ENCODE assay signal across 13 mouse cellular contexts in the genomic region with DNA sequence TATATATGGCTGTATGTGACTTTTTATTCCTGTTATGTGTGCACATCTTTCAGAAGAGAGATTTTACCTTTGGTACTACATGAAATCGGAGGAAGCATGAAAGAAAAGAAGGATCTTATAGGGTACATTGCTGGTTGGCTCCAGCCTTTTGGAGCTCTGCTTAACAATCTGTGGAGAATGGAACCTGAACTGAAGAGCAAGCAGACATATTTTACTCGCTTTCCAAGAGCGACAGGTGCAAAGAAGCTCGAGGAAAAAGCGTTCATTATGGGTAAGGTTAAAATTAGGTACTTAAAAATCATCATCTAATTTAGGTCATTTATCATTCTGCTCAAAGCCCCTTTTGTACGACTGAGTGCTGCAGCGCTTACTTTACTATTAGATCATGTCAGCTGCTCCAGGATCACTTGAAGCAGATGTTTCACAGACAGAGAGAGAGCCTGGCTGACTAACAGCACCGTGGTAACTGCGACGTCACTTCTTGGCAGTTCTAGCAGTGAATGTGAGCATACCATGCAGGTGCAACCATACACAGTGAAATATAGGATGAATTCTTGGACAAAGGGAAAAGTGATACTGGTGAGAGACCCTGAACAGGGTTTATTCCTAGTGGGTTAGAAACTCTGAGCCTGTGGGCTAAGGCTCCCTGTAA.
A peak's percentile ranks its signal among the peaks of the same experiment; 100 is the strongest.
DNase-seq lines count a peak whose midpoint lies in the region; ATAC-seq lines count a peak whose summit lies in the region.
"Had no signal": no experiment of that assay in that cellular context is flagged by ENCODE, and none has a peak within 500 bp of the region (broad histone marks: within the 10 kb centered on the region; RNA-seq: fewer than 3 reads in every experiment).

No protein-coding gene starts in this region.

- H3K4me2 ChIP-seq in embryonic facial prominence, embryonic 14.5 days (ENCODE audit: low read depth, low read length) = 0 out of 2 replicates have a peak overlapping the region, but pooled peaks have one; percentile 10
- peak overlapping the region; percentile 14; the same call in 1 of the 2 replicates for H3K4me2 ChIP-seq in hindbrain, embryonic 15.5 days
- peak overlapping the region; percentile 33 for H3K4me2 ChIP-seq in neural tube, embryonic 15.5 days
- no peak overlapping the region for H3K4me2 ChIP-seq in kidney, embryonic 14.5 days (replicated peaks; ENCODE audit: low read depth, low read length)

- H3K27ac ChIP-seq in embryonic facial prominence, embryonic 14.5 days (replicated peaks; ENCODE audit: low read depth, low read length) = no peak overlapping the region
- H3K27ac ChIP-seq in hindbrain, embryonic 15.5 days (replicated peaks) = no peak overlapping the region
- H3K27ac ChIP-seq in neural tube, embryonic 15.5 days (replicated peaks) = no peak overlapping the region
- H3K27ac ChIP-seq in kidney, embryonic 14.5 days (ENCODE audit: low read depth, low read length) = no peak overlapping the region

- peak; percentile 88 for ATAC-seq in embryonic facial prominence, embryonic 14.5 days (ENCODE audit: low read depth)
- ATAC-seq in hindbrain, embryonic 15.5 days (ENCODE audit: low FRiP score, low read depth) = peak; percentile 68; the same call in 1 of the 2 replicates
- peak; percentile 77; the same call in 1 of the 2 replicates for ATAC-seq in neural tube, embryonic 15.5 days (ENCODE audit: low FRiP score)
- no peak for ATAC-seq in kidney, embryonic 14.5 days (ENCODE audit: low FRiP score, low TSS enrichment)

- H3K36me3 ChIP-seq in embryonic facial prominence, embryonic 14.5 days (ENCODE audit: control insufficient read depth, insufficient read depth, low read length) = no peaks in the 10 kb centered on the region
- H3K36me3 ChIP-seq in hindbrain, embryonic 15.5 days = no peaks in the 10 kb centered on the region
- H3K36me3 ChIP-seq in neural tube, embryonic 15.5 days = no peaks in the 10 kb centered on the region
- no peaks in the 10 kb centered on the region for H3K36me3 ChIP-seq in kidney, embryonic 14.5 days (ENCODE audit: control insufficient read depth, insufficient read depth, low read length)

- H3K4me1 ChIP-seq in embryonic facial prominence, embryonic 14.5 days (ENCODE audit: control insufficient read depth, insufficient read depth, low read length) = peaks cover 9% of the 10 kb centered on the region
- no peaks in the 10 kb centered on the region for H3K4me1 ChIP-seq in hindbrain, embryonic 15.5 days (replicated peaks)
- no peaks in the 10 kb centered on the region for H3K4me1 ChIP-seq in neural tube, embryonic 15.5 days
- no peaks in the 10 kb centered on the region for H3K4me1 ChIP-seq in kidney, embryonic 14.5 days (ENCODE audit: control insufficient read depth, insufficient read depth, low read length)

- no peak overlapping the region for H3K9ac ChIP-seq in embryonic facial prominence, embryonic 14.5 days (ENCODE audit: low read depth, low read length)
- no peak overlapping the region for H3K9ac ChIP-seq in hindbrain, embryonic 15.5 days
- H3K9ac ChIP-seq in neural tube, embryonic 15.5 days (replicated peaks) = no peak overlapping the region
- no peak overlapping the region for H3K9ac ChIP-seq in kidney, embryonic 14.5 days (ENCODE audit: low read depth, low read length)

- 42% methylated on average over 10 of the region's 10 CpGs for WGBS in embryonic facial prominence, embryonic 14.5 days
- WGBS in hindbrain, embryonic 15.5 days = 47% methylated on average over 10 of the region's 10 CpGs
- WGBS in neural tube, embryonic 15.5 days = 30% methylated on average over 10 of the region's 10 CpGs
- WGBS in kidney, embryonic 14.5 days = 65% methylated on average over 10 of the region's 10 CpGs

- no peak overlapping the region for H3K4me3 ChIP-seq in embryonic facial prominence, embryonic 14.5 days (ENCODE audit: low read depth, low read length)
- H3K4me3 ChIP-seq in hindbrain, embryonic 15.5 days = 0 out of 2 replicates have a peak overlapping the region, but pooled peaks have one; percentile 0
- no peak overlapping the region for H3K4me3 ChIP-seq in neural tube, embryonic 15.5 days (replicated peaks)
- H3K4me3 ChIP-seq in kidney, embryonic 14.5 days (ENCODE audit: low read length) = no peak overlapping the region

- no peaks in the 10 kb centered on the region for H3K9me3 ChIP-seq in embryonic facial prominence, embryonic 14.5 days (ENCODE audit: control insufficient read depth, low read length)
- no peaks in the 10 kb centered on the region for H3K9me3 ChIP-seq in hindbrain, embryonic 15.5 days
- no peaks in the 10 kb centered on the region for H3K9me3 ChIP-seq in neural tube, embryonic 15.5 days (replicated peaks)
- H3K9me3 ChIP-seq in kidney, embryonic 14.5 days (ENCODE audit: control insufficient read depth, low read length) = no peaks in the 10 kb centered on the region

- H3K27me3 ChIP-seq in embryonic facial prominence, embryonic 14.5 days (replicated peaks; ENCODE audit: control insufficient read depth, insufficient read depth, low read length) = no peaks in the 10 kb centered on the region
- no peaks in the 10 kb centered on the region for H3K27me3 ChIP-seq in hindbrain, embryonic 15.5 days
- H3K27me3 ChIP-seq in neural tube, embryonic 15.5 days (replicated peaks) = no peaks in the 10 kb centered on the region
- no peaks in the 10 kb centered on the region for H3K27me3 ChIP-seq in kidney, embryonic 14.5 days (ENCODE audit: control insufficient read depth, insufficient read depth, low read length)

- peak; percentile 9 for DNase-seq in layer of hippocampus, adult 9-11 months
- DNase-seq in layer of hippocampus, adult 18-20 months (ENCODE audit: low spot score in 2 of 2) = no peak
- DNase-seq in embryonic facial prominence, embryonic 14.5 days (ENCODE audit: low spot score) = peak; percentile 80
- DNase-seq in adrenal gland, postnatal 14 days = no peak
- DNase-seq in thymus, postnatal 10 days (ENCODE audit: low spot score in 2 of 2) = no peak
- DNase-seq: cerebellum, adult 9-11 months; gastrocnemius, postnatal 25 days; kidney, postnatal 25 days; lung, postnatal 14 days; thymus, postnatal 4 days had no signal

Comparison
In these comparisons a context has a peak if more than half of its experiments do, and no peak if none do; other contexts are left out.
1. DNase-seq: peak in layer of hippocampus, adult 9-11 months (single experiment) and embryonic facial prominence, embryonic 14.5 days (single experiment); none in layer of hippocampus, adult 18-20 months (0 of 2), adrenal gland, postnatal 14 days (single experiment) and thymus, postnatal 10 days (0 of 2).